Mouse (Mus musculus) neural tube, embryonic 12.5 days (tissue): ENCODE data around the gene St3gal6. TPM values are rescaled to one million over a fixed set of nuclear protein-coding genes. Genes with fewer than 3 reads are reported as not detected.

Experiments used
- ATAC-seq: fragments of 200-750 bp; cut with Nextera tagmentation; 2 replicates; pipeline ENCODE4 v1.8.0; 2017; ENCODE audit warnings: low read depth, mild to moderate bottlenecking, moderate TSS enrichment, moderate library complexity; ENCODE audit not compliant: low FRiP score
- H3K27ac ChIP-seq: fragments of 300-500 bp; sonication (generic); 2 replicates; pipeline ENCODE4 v1.5.1; 2016
- H3K27me3 ChIP-seq: fragments of 300-500 bp; sonication (generic); replicated peaks from 2 replicates; pipeline ENCODE4 v1.6.1; 2016; ENCODE audit warnings: mild to moderate bottlenecking
- H3K36me3 ChIP-seq: fragments of 300-500 bp; sonication (generic); 2 replicates; pipeline ENCODE4 v1.6.1; 2016; ENCODE audit warnings: mild to moderate bottlenecking
- H3K4me1 ChIP-seq: fragments of 300-500 bp; sonication (generic); 2 replicates; pipeline ENCODE4 v1.6.1; 2016
- H3K4me2 ChIP-seq: fragments of 300-500 bp; sonication (generic); replicated peaks from 2 replicates; pipeline ENCODE4 v1.6.1; 2016; ENCODE audit warnings: mild to moderate bottlenecking
- H3K4me3 ChIP-seq: fragments of 300-500 bp; sonication (generic); 2 replicates; pipeline ENCODE4 v1.5.1; 2016
- H3K9ac ChIP-seq: fragments of 300-500 bp; sonication (generic); 2 replicates; pipeline ENCODE4 v1.6.1; 2016; ENCODE audit warnings: mild to moderate bottlenecking
- H3K9me3 ChIP-seq: fragments of 300-500 bp; sonication (generic); 2 replicates; pipeline ENCODE4 v1.6.1; 2016; ENCODE audit warnings: mild to moderate bottlenecking
- WGBS: fragments of 180-500 bp; shearing (Covaris S2); methylation state at CpG from one replicate; pipeline ENCODE4 v1.1.7; 2016; 5-methylcytosine and 5-hydroxymethylcytosine counted together
- polyA plus RNA-seq: library from polyadenylated mRNA; unstranded; fragments of >200 nt; fragmentation: Nextera tagmentation; extraction: Ambion mirVana; gene quantifications from 2 replicates; pipeline ENCODE4 v1.2.1, GENCODE M21; 2016

Gene St3gal6
- polyA plus RNA-seq, 1 experiment from 2014 or later = 7.4 TPM

GRCm38 (mm10) chr16:58450648-58451047 is 73.4 kb downstream of the St3gal6 start:
- no peak overlapping the region for H3K4me3 ChIP-seq
- no peaks in the 10 kb centered on the region for H3K9me3 ChIP-seq
- peaks cover 25% of the 10 kb centered on the region for H3K36me3 ChIP-seq
- H3K4me2 ChIP-seq = no peak overlapping the region
- WGBS = 77% methylated on average over 6 of the region's 6 CpGs
- H3K27me3 ChIP-seq = no peaks in the 10 kb centered on the region
- no peak overlapping the region for H3K27ac ChIP-seq
- no peak overlapping the region for H3K9ac ChIP-seq
- H3K4me1 ChIP-seq = no peaks in the 10 kb centered on the region
- ATAC-seq = no peak

DNA sequence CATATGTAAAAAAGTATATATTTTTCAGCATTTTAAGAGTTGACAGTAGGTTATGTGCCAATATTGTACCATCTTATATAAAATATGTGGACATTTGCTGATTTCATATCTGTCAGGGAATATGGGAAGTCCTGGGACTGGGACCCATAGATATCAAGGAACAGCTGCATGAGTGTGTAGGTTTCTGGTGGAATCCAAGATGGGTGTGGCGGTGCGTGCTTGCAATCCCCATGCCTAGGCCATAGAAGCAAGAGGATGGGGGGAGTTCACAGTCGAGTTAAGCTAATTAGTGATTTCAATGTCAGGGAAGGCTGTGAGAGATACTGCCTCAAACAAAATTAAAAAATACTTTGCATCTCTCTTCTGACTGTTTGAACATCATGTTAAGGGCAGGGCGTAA is 75.0 kb downstream of the St3gal6 start:
- peaks cover 25% of the 10 kb centered on the region for H3K36me3 ChIP-seq
- no peak for ATAC-seq
- H3K9ac ChIP-seq = no peak overlapping the region
- H3K9me3 ChIP-seq = no peaks in the 10 kb centered on the region
- no peak overlapping the region for H3K27ac ChIP-seq
- 94% methylated on average over 4 of the region's 4 CpGs for WGBS
- H3K4me3 ChIP-seq = no peak overlapping the region
- H3K4me2 ChIP-seq = no peak overlapping the region
- H3K27me3 ChIP-seq = no peaks in the 10 kb centered on the region
- H3K4me1 ChIP-seq = no peaks in the 10 kb centered on the region

- no peak overlapping the region for H3K4me3 ChIP-seq
- 97% methylated on average over 4 of the region's 4 CpGs for WGBS
- no peak for ATAC-seq
- peaks cover 13% of the 10 kb centered on the region for H3K36me3 ChIP-seq
- no peak overlapping the region for H3K9ac ChIP-seq
- H3K4me1 ChIP-seq = no peaks in the 10 kb centered on the region
- no peaks in the 10 kb centered on the region for H3K27me3 ChIP-seq
- no peak overlapping the region for H3K4me2 ChIP-seq
- no peaks in the 10 kb centered on the region for H3K9me3 ChIP-seq
- no peak overlapping the region for H3K27ac ChIP-seq
These were observed 77.5 kb downstream of the St3gal6 start for GRCm38 (mm10) chr16:58446281-58447259.

DNA sequence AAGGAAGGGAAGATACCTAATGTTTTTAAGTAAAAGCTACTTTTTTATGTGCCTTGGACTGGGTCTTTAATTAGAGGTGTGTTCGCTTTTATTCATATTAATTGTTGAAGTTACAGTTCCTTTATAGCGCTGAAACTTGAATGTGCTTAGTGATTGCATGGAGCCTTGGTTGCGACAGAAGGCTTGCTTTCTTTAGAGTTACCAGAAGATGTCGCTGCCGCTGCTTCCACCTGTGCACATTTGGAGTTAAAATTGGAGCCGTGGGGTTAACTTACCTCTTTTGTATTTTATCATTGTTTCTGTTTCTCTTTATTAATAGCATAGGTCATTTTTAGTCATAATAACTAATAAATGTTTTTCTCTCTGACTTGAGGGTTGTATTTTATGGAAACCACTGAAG is 79.3 kb downstream of the St3gal6 start:
- 82% methylated on average over 6 of the region's 6 CpGs for WGBS
- peaks cover 3% of the 10 kb centered on the region; the same call in 1 of the 2 replicates for H3K36me3 ChIP-seq
- no peaks in the 10 kb centered on the region for H3K9me3 ChIP-seq
- H3K9ac ChIP-seq = no peak overlapping the region
- no peaks in the 10 kb centered on the region for H3K4me1 ChIP-seq
- ATAC-seq = no peak
- no peak overlapping the region for H3K4me3 ChIP-seq
- H3K27ac ChIP-seq = no peak overlapping the region
- H3K27me3 ChIP-seq = no peaks in the 10 kb centered on the region
- no peak overlapping the region for H3K4me2 ChIP-seq

- H3K9me3 ChIP-seq = no peaks in the 10 kb centered on the region
- H3K4me3 ChIP-seq = no peak overlapping the region
- no peak for ATAC-seq
- H3K36me3 ChIP-seq = peaks cover 16% of the 10 kb centered on the region
- H3K4me2 ChIP-seq = no peak overlapping the region
- H3K27me3 ChIP-seq = no peaks in the 10 kb centered on the region
- H3K4me1 ChIP-seq = no peaks in the 10 kb centered on the region
- no peak overlapping the region for H3K27ac ChIP-seq
- 98% methylated on average over 1 of the region's 1 CpGs for WGBS
- H3K9ac ChIP-seq = no peak overlapping the region
These were observed 91.7 kb downstream of the St3gal6 start for GRCm38 (mm10) chr16:58432384-58432783.

- no peak overlapping the region for H3K9ac ChIP-seq
- H3K9me3 ChIP-seq = no peaks in the 10 kb centered on the region
- no peaks in the 10 kb centered on the region for H3K4me1 ChIP-seq
- no peak overlapping the region for H3K27ac ChIP-seq
- H3K4me3 ChIP-seq = no peak overlapping the region
- WGBS = 76% methylated on average over 7 of the region's 7 CpGs
- H3K36me3 ChIP-seq = peaks cover 6% of the 10 kb centered on the region
- H3K27me3 ChIP-seq = no peaks in the 10 kb centered on the region
- no peak overlapping the region for H3K4me2 ChIP-seq
- no peak for ATAC-seq
These were observed 93.8 kb downstream of the St3gal6 start for GRCm38 (mm10) chr16:58430246-58430645.

DNA sequence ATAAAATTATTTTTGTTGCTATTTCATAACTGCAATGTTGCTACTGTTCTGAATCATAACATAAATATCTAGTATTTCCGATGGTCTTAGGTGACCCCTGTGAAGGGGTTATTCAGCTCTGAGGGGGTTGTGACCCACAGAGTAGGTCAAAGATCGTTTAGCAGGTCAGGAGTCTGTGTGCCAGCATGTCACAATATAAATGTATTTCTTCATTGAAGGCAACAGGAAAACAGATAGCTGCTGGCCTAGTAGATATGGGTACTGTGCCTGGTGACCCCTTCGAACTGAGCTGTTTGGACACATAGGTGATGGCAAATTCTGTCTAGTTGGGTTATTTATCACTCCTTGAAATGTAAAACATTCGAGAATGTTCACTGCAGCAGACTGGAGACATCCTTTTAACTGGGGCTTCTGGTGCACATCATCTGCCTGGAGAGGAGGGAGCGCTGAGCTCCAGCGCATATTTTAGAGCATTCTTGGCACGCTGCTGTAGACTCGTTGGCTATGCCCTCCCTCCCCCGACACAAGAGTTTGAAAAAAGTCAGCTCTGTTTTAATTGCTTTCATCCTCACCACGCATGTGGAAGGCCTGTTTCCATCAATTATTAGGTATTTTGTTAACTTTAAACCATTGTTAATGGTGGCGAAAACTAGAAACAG is 102.2 kb downstream of the St3gal6 start:
- no peaks in the 10 kb centered on the region for H3K4me1 ChIP-seq
- no peak overlapping the region for H3K4me3 ChIP-seq
- no peak overlapping the region for H3K4me2 ChIP-seq
- H3K27ac ChIP-seq = no peak overlapping the region
- WGBS = 60% methylated on average over 11 of the region's 11 CpGs
- no peak overlapping the region for H3K9ac ChIP-seq
- no peaks in the 10 kb centered on the region for H3K27me3 ChIP-seq
- ATAC-seq = no peak
- no peaks in the 10 kb centered on the region for H3K9me3 ChIP-seq
- no peaks in the 10 kb centered on the region; the same call in 1 of the 2 replicates for H3K36me3 ChIP-seq

Other genes starting within 250 kb of the St3gal6 start
- gene Dcbld2, start 115.8 kb downstream of the St3gal6 start, polyA plus RNA-seq = 15.3 and 19.0 TPM in 2 replicates
- not detected in 2 replicates for gene Gm813, start 92.7 kb upstream of the St3gal6 start, polyA plus RNA-seq
- gene E330017A01Rik, start 114.5 kb upstream of the St3gal6 start, polyA plus RNA-seq = 0.18 TPM in 1 of 2 replicates, not detected in the other
- gene Cpox, start 146.0 kb upstream of the St3gal6 start, polyA plus RNA-seq = 19.9 and 20.9 TPM in 2 replicates
- gene Gpr15, start 194.8 kb upstream of the St3gal6 start, polyA plus RNA-seq = not detected in 2 replicates
- 113 and 121 TPM in 2 replicates for gene Cldnd1, start 203.7 kb upstream of the St3gal6 start, polyA plus RNA-seq
- not detected in 2 replicates for gene Olfr172, start 238.9 kb upstream of the St3gal6 start, polyA plus RNA-seq